Mouse (Mus musculus) lung, embryonic 15.5 days (tissue): ENCODE data around the gene Ripply3. TPM values are rescaled to one million over a fixed set of nuclear protein-coding genes. Genes with fewer than 3 reads are reported as not detected.

Experiments used
- ATAC-seq: fragments of 200-750 bp; cut with Nextera tagmentation; 2 replicates; pipeline ENCODE4 v1.8.0; 2017; ENCODE audit warnings: moderate number of reproducible peaks, borderline replicate concordance; ENCODE audit not compliant: low FRiP score, low TSS enrichment; ENCODE audit errors: extremely low read depth
- H3K27ac ChIP-seq: fragments of 300-500 bp; sonication (generic); 2 replicates; pipeline ENCODE4 v1.5.1; 2015; ENCODE audit warnings: moderate library complexity, mild to moderate bottlenecking, inconsistent platforms
- H3K27me3 ChIP-seq: fragments of 300-500 bp; sonication (generic); 2 replicates; pipeline ENCODE4 v1.6.1; 2015; ENCODE audit warnings: inconsistent platforms
- H3K36me3 ChIP-seq: fragments of 300-500 bp; sonication (generic); 2 replicates; pipeline ENCODE4 v1.6.1; 2015; ENCODE audit warnings: inconsistent platforms
- H3K4me1 ChIP-seq: fragments of 300-500 bp; sonication (generic); 2 replicates; pipeline ENCODE4 v1.6.1; 2015; ENCODE audit warnings: inconsistent platforms
- H3K4me2 ChIP-seq: fragments of 300-500 bp; sonication (generic); 2 replicates; pipeline ENCODE4 v1.6.1; 2015; ENCODE audit warnings: inconsistent platforms, mild to moderate bottlenecking, moderate library complexity
- H3K4me3 ChIP-seq: fragments of 300-500 bp; sonication (generic); 2 replicates; pipeline ENCODE4 v1.5.1; 2015; ENCODE audit warnings: mild to moderate bottlenecking, inconsistent platforms
- H3K9ac ChIP-seq: fragments of 300-500 bp; sonication (generic); 2 replicates; pipeline ENCODE4 v1.6.1; 2015; ENCODE audit warnings: inconsistent platforms
- H3K9me3 ChIP-seq: fragments of 300-500 bp; sonication (generic); 2 replicates; pipeline ENCODE4 v1.6.1; 2016; ENCODE audit warnings: inconsistent platforms
- WGBS: fragments of 180-500 bp; shearing (Covaris S2); methylation state at CpG from one replicate; pipeline ENCODE4 v1.1.7; 2015; 5-methylcytosine and 5-hydroxymethylcytosine counted together
- polyA plus RNA-seq: library from polyadenylated mRNA; unstranded; fragments of >200 nt; fragmentation: Nextera tagmentation; extraction: Ambion mirVana; gene quantifications from 2 replicates; pipeline ENCODE4 v1.2.1, GENCODE M21; 2015

Gene Ripply3
- polyA plus RNA-seq, 1 experiment from 2014 or later: 26.5 TPM

- H3K27me3 ChIP-seq: no peaks in the 10 kb centered on the region
- no peaks in the 10 kb centered on the region for H3K4me1 ChIP-seq
- no peaks in the 10 kb centered on the region for H3K36me3 ChIP-seq
- H3K9me3 ChIP-seq: no peaks in the 10 kb centered on the region
- ATAC-seq: no peak
- no peak overlapping the region for H3K27ac ChIP-seq
- no peak overlapping the region for H3K9ac ChIP-seq
- no peak overlapping the region for H3K4me3 ChIP-seq
- no peak overlapping the region for H3K4me2 ChIP-seq
- 47% methylated on average over 7 of the region's 7 CpGs for WGBS
Observed at GRCm38 (mm10) chr16:94347080-94347731, 19.0 kb downstream of the Ripply3 start.

GRCm38 (mm10) chr16:94348779-94349178, 20.6 kb downstream of the Ripply3 start:
- ATAC-seq: no peak
- Histone ChIP-seq H3K4me3 (no peak overlapping the region), H3K27ac (no peak overlapping the region), H3K27me3 (no peaks in the 10 kb centered on the region), H3K4me2 (no peak overlapping the region), H3K4me1 (no peaks in the 10 kb centered on the region), H3K9me3 (no peaks in the 10 kb centered on the region), H3K9ac (no peak overlapping the region), H3K36me3 (no peaks in the 10 kb centered on the region)
- WGBS: 78% methylated on average over 2 of the region's 2 CpGs

GRCm38 (mm10) chr16:94349588-94350286, 21.5 kb downstream of the Ripply3 start:
- H3K9me3 ChIP-seq: no peaks in the 10 kb centered on the region
- H3K4me3 ChIP-seq: no peak overlapping the region
- 60% methylated on average over 11 of the region's 11 CpGs for WGBS
- no peak overlapping the region for H3K4me2 ChIP-seq
- H3K9ac ChIP-seq: no peak overlapping the region
- H3K27ac ChIP-seq: no peak overlapping the region
- no peaks in the 10 kb centered on the region for H3K36me3 ChIP-seq
- no peaks in the 10 kb centered on the region for H3K4me1 ChIP-seq
- no peak for ATAC-seq
- no peaks in the 10 kb centered on the region for H3K27me3 ChIP-seq

- Histone ChIP-seq H3K9ac (no peak overlapping the region), H3K4me1 (no peaks in the 10 kb centered on the region), H3K4me3 (no peak overlapping the region), H3K4me2 (no peak overlapping the region), H3K36me3 (no peaks in the 10 kb centered on the region), H3K27me3 (no peaks in the 10 kb centered on the region), H3K9me3 (no peaks in the 10 kb centered on the region), H3K27ac (no peak overlapping the region)
- ATAC-seq: no peak
- 59% methylated on average over 10 of the region's 10 CpGs for WGBS
Observed at GRCm38 (mm10) chr16:94350287-94350677, 22.1 kb downstream of the Ripply3 start.

- H3K27ac ChIP-seq: no peak overlapping the region
- H3K9ac ChIP-seq: no peak overlapping the region; the same call in 1 of the 2 replicates
- H3K4me1 ChIP-seq: no peaks in the 10 kb centered on the region
- no peaks in the 10 kb centered on the region for H3K27me3 ChIP-seq
- no peak overlapping the region for H3K4me3 ChIP-seq
- no peaks in the 10 kb centered on the region for H3K9me3 ChIP-seq
- no peaks in the 10 kb centered on the region for H3K36me3 ChIP-seq
- 16% methylated on average over 9 of the region's 9 CpGs for whole genome bisulfite sequencing
- H3K4me2 ChIP-seq: no peak overlapping the region
- 0 out of 2 replicates have a peak, but pooled peaks have one; percentile 49 for ATAC-seq
Observed at GRCm38 (mm10) chr16:94354450-94354849, 26.2 kb downstream of the Ripply3 start.

- no peak overlapping the region for H3K9ac ChIP-seq
- H3K4me1 ChIP-seq: no peaks in the 10 kb centered on the region
- H3K27me3 ChIP-seq: no peaks in the 10 kb centered on the region
- no peak overlapping the region for H3K4me2 ChIP-seq
- H3K27ac ChIP-seq: no peak overlapping the region
- no peak for ATAC-seq
- 14% methylated on average over 7 of the region's 7 CpGs for WGBS
- no peaks in the 10 kb centered on the region for H3K9me3 ChIP-seq
- H3K4me3 ChIP-seq: no peak overlapping the region
- H3K36me3 ChIP-seq: no peaks in the 10 kb centered on the region
Observed at GRCm38 (mm10) chr16:94356046-94356445, 27.8 kb downstream of the Ripply3 start.

GRCm38 (mm10) chr16:94356776-94357494, 28.7 kb downstream of the Ripply3 start:
- no peaks in the 10 kb centered on the region for H3K27me3 ChIP-seq
- WGBS: 39% methylated on average over 11 of the region's 11 CpGs
- H3K36me3 ChIP-seq: no peaks in the 10 kb centered on the region
- H3K4me2 ChIP-seq: no peak overlapping the region
- H3K9me3 ChIP-seq: no peaks in the 10 kb centered on the region
- ATAC-seq: no peak
- H3K4me1 ChIP-seq: 0 out of 2 replicates have a peak, but pooled peaks cover under 1% of the 10 kb centered on the region
- H3K4me3 ChIP-seq: no peak overlapping the region
- H3K27ac ChIP-seq: no peak overlapping the region
- H3K9ac ChIP-seq: no peak overlapping the region

- Histone ChIP-seq H3K27me3 (no peaks in the 10 kb centered on the region), H3K9ac (no peak overlapping the region), H3K4me3 (no peak overlapping the region), H3K9me3 (no peaks in the 10 kb centered on the region), H3K36me3 (no peaks in the 10 kb centered on the region), H3K4me1 (peaks cover 6% of the 10 kb centered on the region; the same call in 1 of the 2 replicates), H3K27ac (no peak overlapping the region), H3K4me2 (no peak overlapping the region)
- 83% methylated on average over 3 of the region's 3 CpGs for WGBS
- no peak for ATAC-seq
Observed at GRCm38 (mm10) chr16:94358091-94358490, 29.9 kb downstream of the Ripply3 start.

- ATAC-seq: no peak
- Histone ChIP-seq H3K27me3 (no peaks in the 10 kb centered on the region), H3K4me2 (no peak overlapping the region), H3K4me1 (peaks cover 6% of the 10 kb centered on the region; the same call in 1 of the 2 replicates), H3K36me3 (0 out of 2 replicates have a peak, but pooled peaks cover 4% of the 10 kb centered on the region), H3K9me3 (no peaks in the 10 kb centered on the region), H3K9ac (no peak overlapping the region), H3K4me3 (no peak overlapping the region), H3K27ac (no peak overlapping the region)
- WGBS: 79% methylated on average over 13 of the region's 13 CpGs
Observed at GRCm38 (mm10) chr16:94360578-94361350, 32.5 kb downstream of the Ripply3 start.

- peaks cover 6% of the 10 kb centered on the region; the same call in 1 of the 2 replicates for H3K4me1 ChIP-seq
- H3K9ac ChIP-seq: no peak overlapping the region
- no peak overlapping the region for H3K27ac ChIP-seq
- no peaks in the 10 kb centered on the region for H3K9me3 ChIP-seq
- no peaks in the 10 kb centered on the region for H3K27me3 ChIP-seq
- 42% methylated on average over 10 of the region's 10 CpGs for WGBS
- ATAC-seq: peak; percentile 52; the same call in 1 of the 2 replicates
- H3K36me3 ChIP-seq: 0 out of 2 replicates have a peak, but pooled peaks cover 8% of the 10 kb centered on the region
- no peak overlapping the region for H3K4me2 ChIP-seq
- no peak overlapping the region for H3K4me3 ChIP-seq
Observed at GRCm38 (mm10) chr16:94362174-94362873, 34.1 kb downstream of the Ripply3 start.

GRCm38 (mm10) chr16:94363814-94364213, 35.6 kb downstream of the Ripply3 start:
- Histone ChIP-seq H3K4me3 (no peak overlapping the region), H3K4me1 (peaks cover 10% of the 10 kb centered on the region), H3K27me3 (no peaks in the 10 kb centered on the region), H3K36me3 (0 out of 2 replicates have a peak, but pooled peaks cover 9% of the 10 kb centered on the region), H3K4me2 (no peak overlapping the region), H3K9me3 (no peaks in the 10 kb centered on the region), H3K27ac (no peak overlapping the region), H3K9ac (no peak overlapping the region)
- ATAC-seq: no peak
- 85% methylated on average over 4 of the region's 4 CpGs for WGBS
